Mouse (Mus musculus): ENCODE results near the gene Sdhd.

DNA sequence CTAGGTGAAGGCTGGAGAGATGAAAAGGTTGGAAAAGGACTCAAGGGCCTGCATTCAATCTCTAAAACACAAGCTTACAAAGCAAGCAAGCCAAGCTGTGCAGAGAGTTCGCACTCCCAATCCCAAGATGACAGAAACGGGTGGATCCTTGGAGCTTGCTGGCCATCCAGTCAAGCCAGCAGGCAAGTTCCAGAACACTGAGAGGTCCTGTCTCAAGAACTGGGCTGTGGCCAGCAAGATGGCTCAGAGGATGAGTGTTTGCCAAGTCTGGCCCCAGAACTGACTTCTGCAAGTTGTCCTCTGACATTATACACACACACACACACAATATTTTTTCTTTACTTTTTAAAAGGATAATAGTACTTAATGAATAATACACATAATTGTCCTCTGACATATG lies 35.7 kb downstream of the Sdhd start:
- TF ChIP-seq ZNF384 (IDR thresholded peaks at IDR 0.05; ENCODE audit: low read depth, low read length) (no peak), CHD2 (IDR thresholded peaks at IDR 0.05; ENCODE audit: low read depth, low read length) (no peak), MAFK (IDR thresholded peaks at IDR 0.05; ENCODE audit: insufficient read depth, low read depth, low read length) (no peak), HCFC1 (IDR thresholded peaks at IDR 0.05; ENCODE audit: borderline replicate concordance, insufficient read depth, low read length) (no peak), ZC3H11A (IDR thresholded peaks at IDR 0.05; ENCODE audit: borderline replicate concordance, low read depth, low read length) (no peak)

Data from ES-E14 (cell line).